Mouse (Mus musculus) E14TG2a.4 (cell line): ENCODE results near the gene Hspb8.

Experiments used
- CTCF ChIP-seq: conservative IDR thresholded peaks from 2 replicates; pipeline ENCODE4 v1.5.1; 2014; ENCODE audit warnings: low read length
- NANOG ChIP-seq: IDR thresholded peaks from 2 replicates; pipeline ENCODE4 v1.6.1; 2014; ENCODE audit warnings: borderline replicate concordance, low read length, mixed read lengths

- TF ChIP-seq CTCF (no peak), NANOG (no peak)
Measured at GRCm38 (mm10) chr5:116459970-116460369, 37.3 kb upstream of the Hspb8 start.
